Mouse (Mus musculus): ENCODE measurements around the gene March1.

DNA sequence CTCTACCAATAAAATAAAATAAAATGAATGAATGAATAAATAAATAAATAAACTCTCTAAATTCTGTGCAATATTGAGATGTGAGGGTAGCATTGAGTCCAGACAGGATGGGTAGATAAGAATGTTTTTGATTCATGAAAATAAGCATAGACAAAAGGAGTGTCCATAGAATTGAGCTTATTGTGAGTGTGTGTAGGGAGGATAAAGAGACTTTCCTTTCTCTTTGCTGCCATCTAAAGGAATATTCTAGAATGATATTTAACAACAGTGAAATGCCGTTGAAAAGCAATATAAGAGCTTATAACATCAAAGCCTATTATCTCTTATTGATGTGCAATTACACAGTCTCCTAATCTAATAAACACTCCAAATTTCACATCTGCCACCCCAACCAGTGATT is 823.4 kb downstream of the March1 start:
- TF ChIP-seq CTCF (conservative IDR thresholded peaks at IDR 0.05; ENCODE audit: low read length) (no peak), POU5F1 (IDR thresholded peaks at IDR 0.05; ENCODE audit: borderline replicate concordance, low read length) (no peak), NANOG (IDR thresholded peaks at IDR 0.05; ENCODE audit: borderline replicate concordance, low read length) (no peak)

All from E14TG2a.4 (cell line).